Mouse (Mus musculus): ENCODE results near the gene Lnpk. TPM values are rescaled to one million over a fixed set of nuclear protein-coding genes. Genes with fewer than 3 reads are reported as not detected.

Lnpk gene
- total RNA-seq (2023), result 46.7 and 68.0 TPM in 2 replicates

DNA sequence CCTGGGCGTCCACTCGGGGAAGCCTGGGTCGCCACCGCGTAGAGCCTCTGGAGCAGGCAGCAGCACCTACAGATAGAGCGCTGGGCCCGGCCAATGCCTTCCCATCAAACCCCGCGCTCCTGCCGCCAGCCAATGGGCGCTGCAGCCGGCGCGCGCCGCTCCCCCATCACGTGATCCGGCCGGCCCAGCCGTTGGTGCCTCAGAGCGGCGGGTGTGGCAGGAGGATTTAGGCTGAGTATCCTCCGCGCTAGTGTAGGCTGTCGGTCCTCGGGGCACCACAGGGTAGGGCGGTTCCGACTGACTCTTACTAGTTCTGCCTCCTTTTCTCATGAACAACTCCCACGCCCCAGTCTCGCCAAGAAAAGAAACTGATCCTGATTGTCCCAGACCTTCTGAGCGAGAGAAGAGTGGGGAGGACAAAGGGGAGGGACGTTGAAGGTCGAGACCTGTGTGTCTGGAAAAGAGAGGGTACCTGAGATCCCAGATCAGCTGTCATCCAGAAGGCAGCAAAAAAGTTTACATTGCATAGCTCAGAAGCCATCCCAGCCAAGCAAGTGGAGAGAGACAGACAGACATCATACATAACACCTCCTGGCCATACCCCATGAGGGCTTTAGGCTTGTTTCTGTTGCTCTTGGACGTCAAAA lies at the start of gene Lnpk:
Gene Lnpk, minus strand, starts transcription at position 593 of the 647 bp plus-strand sequence.

Other genes with a start within 250 kb of the Lnpk start
- not detected in 2 replicates for gene Evx2, start 80.1 kb upstream of the Lnpk start, total RNA-seq (2023)
- not detected in 2 replicates for gene Hoxd13, start 88.9 kb upstream of the Lnpk start, total RNA-seq (2023)
- not detected in 2 replicates for gene Hoxd12, start 95.6 kb upstream of the Lnpk start, total RNA-seq (2023)
- gene Hoxd11, start 100.1 kb upstream of the Lnpk start, total RNA-seq (2023), result not detected in 2 replicates
- not detected in 2 replicates for gene Hoxd10, start 112.5 kb upstream of the Lnpk start, total RNA-seq (2023)
- gene Hoxd9, start 118.3 kb upstream of the Lnpk start, total RNA-seq (2023), result not detected in 2 replicates
- gene Hoxd8, start 125.2 kb upstream of the Lnpk start, total RNA-seq (2023), result not detected in 2 replicates
- not detected in 2 replicates for gene Hoxd3, start 132.5 kb upstream of the Lnpk start, total RNA-seq (2023)
- not detected in 2 replicates for gene Hoxd4, start 132.5 kb upstream of the Lnpk start, total RNA-seq (2023)
- gene Gm28230, start 147.3 kb upstream of the Lnpk start, total RNA-seq (2023), result not detected in 2 replicates
- gene Hoxd1, start 183.5 kb upstream of the Lnpk start, total RNA-seq (2023), result not detected in 2 replicates
- gene Mtx2, start 246.4 kb upstream of the Lnpk start, total RNA-seq (2023), result 8.9 and 13.5 TPM in 2 replicates

All from neutrophil, adult 65 days (primary cell).